Mouse (Mus musculus): ENCODE measurements around the gene Sema4a. TPM values are rescaled to one million over a fixed set of nuclear protein-coding genes. Genes with fewer than 3 reads are reported as not detected.

Gene Sema4a
- polyA plus RNA-seq, 1 experiment = 321 TPM

- Histone ChIP-seq H3K27ac (ENCODE audit: insufficient read depth, low read depth, low read length) (peak overlapping the region; percentile 21; the same call in 1 of the 2 replicates), H3K4me1 (ENCODE audit: control insufficient read depth, insufficient read depth, insufficient read length, low read length) (peaks cover 18% of the 10 kb centered on the region), H3K36me3 (ENCODE audit: control insufficient read depth, insufficient read depth, low read length) (peaks cover 6% of the 10 kb centered on the region; the same call in 1 of the 2 replicates), H3K4me3 (ENCODE audit: low read depth, low read length) (peak overlapping the region; percentile 71; the same call in 1 of the 2 replicates), H3K27me3 (ENCODE audit: control insufficient read depth, insufficient read depth, low read length) (no peaks in the 10 kb centered on the region)
- TF ChIP-seq CTCF (IDR thresholded peaks at IDR 0.05; ENCODE audit: extremely low read depth, insufficient read length, insufficient replicate concordance, low read depth, low read length) (no peak), POLR2A (IDR thresholded peaks at IDR 0.05; ENCODE audit: low read depth, low read length) (no peak)
- WGBS = 18% methylated on average over 4 of the region's 4 CpGs
These were observed 42.5 kb upstream of the Sema4a start for GRCm38 (mm10) chr3:88503505-88503863.

GRCm38 (mm10) chr3:88502641-88503504 lies 41.9 kb upstream of the Sema4a start:
- WGBS = under 1% methylated on average over 55 of the region's 55 CpGs
- peak overlapping the region; percentile 71 for H3K4me3 ChIP-seq (ENCODE audit: low read depth, low read length)
- TF ChIP-seq CTCF (IDR thresholded peaks at IDR 0.05; ENCODE audit: extremely low read depth, insufficient read length, insufficient replicate concordance, low read depth, low read length) (no peak), POLR2A (IDR thresholded peaks at IDR 0.05; ENCODE audit: low read depth, low read length) (peak; percentile 97)
- peak overlapping the region; percentile 79 for H3K27ac ChIP-seq (ENCODE audit: insufficient read depth, low read depth, low read length)
- peaks cover 23% of the 10 kb centered on the region for H3K4me1 ChIP-seq (ENCODE audit: control insufficient read depth, insufficient read depth, insufficient read length, low read length)
- H3K27me3 ChIP-seq (ENCODE audit: control insufficient read depth, insufficient read depth, low read length) = no peaks in the 10 kb centered on the region
- peaks cover 6% of the 10 kb centered on the region; the same call in 1 of the 2 replicates for H3K36me3 ChIP-seq (ENCODE audit: control insufficient read depth, insufficient read depth, low read length)

GRCm38 (mm10) chr3:88502031-88502571 lies 41.1 kb upstream of the Sema4a start:
- peak overlapping the region; percentile 71 for H3K4me3 ChIP-seq (ENCODE audit: low read depth, low read length)
- peaks cover 6% of the 10 kb centered on the region; the same call in 1 of the 2 replicates for H3K36me3 ChIP-seq (ENCODE audit: control insufficient read depth, insufficient read depth, low read length)
- H3K27ac ChIP-seq (ENCODE audit: insufficient read depth, low read depth, low read length) = peak overlapping the region; percentile 79
- TF ChIP-seq CTCF (IDR thresholded peaks at IDR 0.05; ENCODE audit: extremely low read depth, insufficient read length, insufficient replicate concordance, low read depth, low read length) (no peak), POLR2A (IDR thresholded peaks at IDR 0.05; ENCODE audit: low read depth, low read length) (no peak)
- peaks cover 30% of the 10 kb centered on the region for H3K4me1 ChIP-seq (ENCODE audit: control insufficient read depth, insufficient read depth, insufficient read length, low read length)
- H3K27me3 ChIP-seq (ENCODE audit: control insufficient read depth, insufficient read depth, low read length) = no peaks in the 10 kb centered on the region
- 19% methylated on average over 11 of the region's 11 CpGs for WGBS

- TF ChIP-seq CTCF (IDR thresholded peaks at IDR 0.05; ENCODE audit: extremely low read depth, insufficient read length, insufficient replicate concordance, low read depth, low read length) (no peak), POLR2A (IDR thresholded peaks at IDR 0.05; ENCODE audit: low read depth, low read length) (no peak)
- H3K4me3 ChIP-seq (ENCODE audit: low read depth, low read length) = peak overlapping the region; percentile 71
- H3K4me1 ChIP-seq (ENCODE audit: control insufficient read depth, insufficient read depth, insufficient read length, low read length) = peaks cover 33% of the 10 kb centered on the region
- H3K36me3 ChIP-seq (ENCODE audit: control insufficient read depth, insufficient read depth, low read length) = peaks cover 6% of the 10 kb centered on the region; the same call in 1 of the 2 replicates
- no peaks in the 10 kb centered on the region for H3K27me3 ChIP-seq (ENCODE audit: control insufficient read depth, insufficient read depth, low read length)
- H3K27ac ChIP-seq (ENCODE audit: insufficient read depth, low read depth, low read length) = peak overlapping the region; percentile 79; the same call in 1 of the 2 replicates
- WGBS = 38% methylated on average over 6 of the region's 6 CpGs
These were observed 40.5 kb upstream of the Sema4a start for GRCm38 (mm10) chr3:88501366-88502030.

- no peak for TF ChIP-seq CTCF (IDR thresholded peaks at IDR 0.05; ENCODE audit: extremely low read depth, insufficient read length, insufficient replicate concordance, low read depth, low read length)
- TF ChIP-seq POLR2A (IDR thresholded peaks at IDR 0.05; ENCODE audit: low read depth, low read length) = no peak
- WGBS = 39% methylated on average over 4 of the region's 4 CpGs
- H3K27me3 ChIP-seq (ENCODE audit: control insufficient read depth, insufficient read depth, low read length) = no peaks in the 10 kb centered on the region
- H3K36me3 ChIP-seq (ENCODE audit: control insufficient read depth, insufficient read depth, low read length) = peaks cover 6% of the 10 kb centered on the region; the same call in 1 of the 2 replicates
- peak overlapping the region; percentile 34 for H3K4me3 ChIP-seq (ENCODE audit: low read depth, low read length)
- H3K27ac ChIP-seq (ENCODE audit: insufficient read depth, low read depth, low read length) = no peak overlapping the region
- peaks cover 36% of the 10 kb centered on the region for H3K4me1 ChIP-seq (ENCODE audit: control insufficient read depth, insufficient read depth, insufficient read length, low read length)
These were observed 39.8 kb upstream of the Sema4a start for GRCm38 (mm10) chr3:88500655-88501365.

- no peaks in the 10 kb centered on the region for H3K27me3 ChIP-seq (ENCODE audit: control insufficient read depth, insufficient read depth, low read length)
- 82% methylated on average over 7 of the region's 7 CpGs for WGBS
- H3K4me1 ChIP-seq (ENCODE audit: control insufficient read depth, insufficient read depth, insufficient read length, low read length) = peaks cover 43% of the 10 kb centered on the region
- no peak for TF ChIP-seq POLR2A (IDR thresholded peaks at IDR 0.05; ENCODE audit: low read depth, low read length)
- TF ChIP-seq CTCF (IDR thresholded peaks at IDR 0.05; ENCODE audit: extremely low read depth, insufficient read length, insufficient replicate concordance, low read depth, low read length) = no peak
- H3K27ac ChIP-seq (ENCODE audit: insufficient read depth, low read depth, low read length) = no peak overlapping the region
- H3K36me3 ChIP-seq (ENCODE audit: control insufficient read depth, insufficient read depth, low read length) = peaks cover 6% of the 10 kb centered on the region; the same call in 1 of the 2 replicates
- peak overlapping the region; percentile 34 for H3K4me3 ChIP-seq (ENCODE audit: low read depth, low read length)
These were observed 39.1 kb upstream of the Sema4a start for GRCm38 (mm10) chr3:88500087-88500486.
